Mouse (Mus musculus) lung, postnatal 0 days (tissue): ENCODE results near the gene Olfr1417. TPM values are rescaled to one million over a fixed set of nuclear protein-coding genes. Genes with fewer than 3 reads are reported as not detected.
A peak's percentile ranks its signal among the peaks of the same experiment; 100 is the strongest.

Experiments
- ATAC-seq: fragments of 200-750 bp; cut with Nextera tagmentation; 2 replicates; pipeline ENCODE4 v1.8.0; 2017; ENCODE audit warnings: moderate library complexity
- DNase-seq: peaks from one replicate; pipeline ENCODE4 v3.0.0-alpha.2; 2016; ENCODE audit warnings: low spot score
- H3K27ac ChIP-seq: fragments of 300-500 bp; sonication (generic); 2 replicates; pipeline ENCODE4 v1.5.1; 2014; ENCODE audit warnings: antibody characterized with exemption, mild to moderate bottlenecking, low read length, mixed read lengths
- H3K27me3 ChIP-seq: fragments of 300-500 bp; sonication (generic); replicated peaks from 2 replicates; pipeline ENCODE4 v1.6.1; 2014; ENCODE audit warnings: low read length, mixed read lengths; ENCODE audit not compliant: insufficient read depth
- H3K36me3 ChIP-seq: fragments of 300-500 bp; sonication (generic); 2 replicates; pipeline ENCODE4 v1.6.1; 2014; ENCODE audit warnings: low read length, mixed read lengths; ENCODE audit not compliant: insufficient read depth
- H3K4me1 ChIP-seq: fragments of 300-500 bp; sonication (generic); 2 replicates; pipeline ENCODE4 v1.6.1; 2014; ENCODE audit warnings: antibody characterized with exemption, low read depth, low read length, mixed read lengths; ENCODE audit not compliant: insufficient read depth
- H3K4me2 ChIP-seq: fragments of 300-500 bp; sonication (generic); replicated peaks from 2 replicates; pipeline ENCODE4 v1.6.1; 2014; ENCODE audit warnings: low read depth, mild to moderate bottlenecking, low read length, moderate library complexity, mixed read lengths
- H3K4me3 ChIP-seq: fragments of 300-500 bp; sonication (generic); 2 replicates; pipeline ENCODE4 v1.5.1; 2014; ENCODE audit warnings: low read depth, low read length
- H3K9ac ChIP-seq: fragments of 300-500 bp; sonication (generic); replicated peaks from 2 replicates; pipeline ENCODE4 v1.6.1; 2014; ENCODE audit warnings: low read depth, mild to moderate bottlenecking
- H3K9me3 ChIP-seq: fragments of 300-500 bp; sonication (generic); 2 replicates; pipeline ENCODE4 v1.6.1; 2016; ENCODE audit warnings: low read length, mixed read lengths
- CTCF ChIP-seq: IDR thresholded peaks from 2 replicates; pipeline ENCODE4 v1.5.1; 2016; ENCODE audit warnings: antibody characterized with exemption, mild to moderate bottlenecking
- EP300 ChIP-seq: IDR thresholded peaks from 2 replicates; pipeline ENCODE4 v1.6.1; 2016; ENCODE audit warnings: antibody characterized with exemption, mild to moderate bottlenecking, control low read depth
- WGBS: fragments of 180-500 bp; shearing (Covaris S2); extraction: QIAGEN DNeasy Blood & Tissue Kit; methylation state at CpG from one replicate; pipeline ENCODE4 v1.1.7; 2014; 5-methylcytosine and 5-hydroxymethylcytosine counted together
- polyA plus RNA-seq: library from polyadenylated mRNA; unstranded; fragments of >200 nt; fragmentation: Nextera tagmentation; extraction: Ambion mirVana; gene quantifications from 2 replicates; pipeline ENCODE4 v1.2.1, GENCODE M21; 2015

Olfr1417 gene
- polyA plus RNA-seq, 1 experiment from 2014 or later: 0.08 TPM

DNA sequence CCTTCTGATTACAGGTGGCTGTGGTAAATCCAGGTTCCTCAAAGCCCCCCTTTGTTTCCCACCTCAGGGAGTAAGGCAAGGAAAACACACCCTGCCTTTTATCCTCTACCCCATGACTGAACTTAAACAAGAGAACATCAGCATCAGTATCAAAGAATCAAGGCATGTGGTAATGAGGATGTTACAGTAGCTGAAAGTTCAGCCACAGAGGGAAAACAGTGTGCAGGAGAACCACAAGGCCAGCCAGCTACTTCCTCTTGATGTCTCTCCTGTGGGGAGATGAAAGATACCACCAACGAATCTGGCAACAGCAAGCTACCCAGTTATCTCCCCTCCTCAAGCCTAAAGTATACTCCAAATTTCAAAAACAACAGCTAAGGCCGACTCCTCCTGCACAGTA is 31.8 kb downstream of the Olfr1417 start:
- Histone ChIP-seq H3K9me3 (no peaks in the 10 kb centered on the region), H3K4me3 (no peak overlapping the region), H3K4me2 (no peak overlapping the region), H3K27ac (no peak overlapping the region), H3K4me1 (peaks cover 12% of the 10 kb centered on the region; the same call in 1 of the 2 replicates), H3K36me3 (no peaks in the 10 kb centered on the region), H3K27me3 (no peaks in the 10 kb centered on the region), H3K9ac (no peak overlapping the region)
- TF ChIP-seq EP300: no peak
- no peak for TF ChIP-seq CTCF
- no peak for DNase-seq
- ATAC-seq: no peak
- 44% methylated on average over 2 of the region's 2 CpGs for WGBS

DNA sequence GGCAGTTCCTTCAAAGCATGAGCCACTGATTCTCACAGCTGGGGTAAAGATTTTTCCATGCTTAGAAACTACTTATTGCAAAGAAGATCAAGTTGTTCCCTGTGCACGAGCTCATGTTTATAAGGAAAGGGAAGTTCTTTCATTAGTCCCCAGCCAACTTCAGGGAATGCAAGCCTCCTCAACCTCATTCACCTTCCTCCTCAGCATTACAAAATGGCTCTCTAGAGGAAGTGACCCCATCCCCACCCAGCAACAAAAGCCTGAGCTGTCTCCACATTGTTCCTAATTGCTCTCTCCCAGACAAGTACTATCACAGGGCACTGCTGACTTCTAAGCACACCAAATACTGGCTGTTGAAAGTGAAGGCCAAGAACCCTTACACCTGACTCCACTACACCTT is 34.6 kb downstream of the Olfr1417 start:
- H3K27ac ChIP-seq: peak overlapping the region; percentile 57
- ATAC-seq (peak; percentile 80), DNase-seq (peak; percentile 53)
- H3K9me3 ChIP-seq: no peaks in the 10 kb centered on the region
- no peak overlapping the region for H3K4me2 ChIP-seq
- H3K27me3 ChIP-seq: no peaks in the 10 kb centered on the region
- H3K9ac ChIP-seq: no peak overlapping the region
- H3K4me1 ChIP-seq: peaks cover 3% of the 10 kb centered on the region; the same call in 1 of the 2 replicates
- no peaks in the 10 kb centered on the region for H3K36me3 ChIP-seq
- H3K4me3 ChIP-seq: no peak overlapping the region
- no peak for TF ChIP-seq CTCF
- TF ChIP-seq EP300: peak; percentile 79
- 17% methylated on average over 1 of the region's 1 CpGs for WGBS

DNA sequence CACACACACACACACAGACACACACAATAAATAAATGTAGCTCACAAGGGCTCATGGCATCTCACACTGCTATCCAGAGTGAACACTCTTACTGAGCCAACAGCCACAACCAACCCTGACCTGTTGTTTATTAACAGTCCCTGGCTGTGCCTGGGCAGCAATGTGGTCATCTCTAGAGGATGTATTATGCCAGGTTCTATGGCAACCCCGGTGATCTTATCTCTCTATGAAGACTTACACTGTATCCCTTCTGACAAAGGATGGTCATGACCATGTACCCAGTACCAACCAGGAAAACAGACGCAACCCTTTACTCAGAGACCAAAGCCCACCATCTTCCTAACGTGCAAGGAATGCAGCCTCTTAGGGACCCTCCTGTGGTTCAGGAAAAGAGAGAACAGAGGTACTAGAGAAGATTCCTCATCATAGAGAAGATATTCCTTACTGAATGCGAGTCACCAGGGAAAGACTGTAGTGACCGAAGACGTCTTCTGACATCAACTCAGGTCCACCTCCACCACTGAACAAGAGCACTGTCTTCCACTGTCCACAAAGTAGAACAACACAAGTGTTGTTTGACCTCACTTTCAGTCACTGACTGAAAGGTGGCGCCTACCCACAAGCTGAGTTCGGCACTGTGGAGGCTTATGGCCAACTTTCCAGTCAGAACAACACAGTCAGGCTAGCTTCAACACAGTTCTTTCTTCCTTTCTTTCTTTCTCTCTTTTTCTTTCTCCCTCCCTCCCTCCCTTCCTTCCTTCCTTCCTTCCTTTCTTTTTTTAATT is 38.3 kb downstream of the Olfr1417 start:
- ATAC-seq: peak; percentile 70
- TF ChIP-seq EP300 (no peak), CTCF (peak; percentile 56)
- no peak overlapping the region for H3K4me2 ChIP-seq
- H3K27ac ChIP-seq: no peak overlapping the region
- no peak overlapping the region for H3K4me3 ChIP-seq
- no peaks in the 10 kb centered on the region for H3K36me3 ChIP-seq
- no peaks in the 10 kb centered on the region for H3K9me3 ChIP-seq
- no peaks in the 10 kb centered on the region for H3K27me3 ChIP-seq
- H3K9ac ChIP-seq: no peak overlapping the region
- 69% methylated on average over 8 of the region's 8 CpGs for WGBS
- DNase-seq: peak; percentile 27
- no peaks in the 10 kb centered on the region for H3K4me1 ChIP-seq

DNA sequence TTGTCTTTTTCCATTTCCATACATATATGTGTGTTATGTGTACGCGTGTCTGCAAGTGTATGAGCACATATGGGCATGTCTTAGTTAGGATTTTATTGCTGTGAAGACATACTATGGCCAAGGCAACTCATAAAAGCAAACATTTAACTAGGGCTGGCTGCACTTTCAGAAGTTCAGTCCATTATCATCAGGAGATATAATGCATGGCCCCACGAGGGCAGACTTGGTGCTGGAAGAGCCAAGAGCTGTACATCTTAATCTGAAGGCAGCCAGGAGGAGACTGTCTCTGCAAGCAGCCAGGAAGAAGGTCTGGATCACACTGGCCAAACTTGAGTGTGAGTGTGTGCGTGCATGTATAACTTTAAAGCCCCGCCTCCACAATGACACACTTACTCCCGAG is 44.6 kb downstream of the Olfr1417 start:
- TF ChIP-seq CTCF: no peak
- no peak for TF ChIP-seq EP300
- DNase-seq (no peak), ATAC-seq (no peak)
- H3K36me3 ChIP-seq: no peaks in the 10 kb centered on the region
- H3K4me1 ChIP-seq: no peaks in the 10 kb centered on the region
- no peak overlapping the region for H3K27ac ChIP-seq
- H3K4me2 ChIP-seq: no peak overlapping the region
- H3K4me3 ChIP-seq: no peak overlapping the region
- no peaks in the 10 kb centered on the region for H3K27me3 ChIP-seq
- H3K9me3 ChIP-seq: no peaks in the 10 kb centered on the region
- 78% methylated on average over 6 of the region's 6 CpGs for WGBS
- H3K9ac ChIP-seq: no peak overlapping the region

DNA sequence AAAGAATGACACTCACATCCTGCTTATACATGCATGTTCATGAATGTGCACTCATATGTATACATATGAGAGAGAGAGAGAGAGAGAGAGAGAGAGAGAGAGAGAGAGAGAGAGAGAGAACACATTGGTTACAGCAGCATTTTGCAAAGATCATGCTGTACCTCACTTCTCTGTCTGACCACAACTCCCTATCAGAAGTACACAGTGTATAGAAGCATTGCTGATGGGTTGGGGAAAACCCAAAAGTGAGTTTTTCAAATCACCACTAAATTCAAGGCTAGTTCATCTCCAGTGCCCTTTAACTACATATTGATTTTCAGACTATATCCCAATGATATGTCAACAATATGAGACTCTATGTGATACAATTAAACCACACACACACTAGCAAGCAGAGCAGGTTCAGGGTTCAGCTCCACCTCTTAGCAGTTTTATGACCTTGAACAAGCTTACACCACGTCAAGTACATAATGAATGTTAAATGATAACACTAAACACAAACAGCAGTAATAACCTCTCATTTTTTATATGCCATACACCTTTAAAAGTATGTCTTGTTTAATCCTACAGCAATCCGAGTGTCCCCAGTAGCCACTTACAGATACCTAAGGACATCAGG is 45.2 kb downstream of the Olfr1417 start:
- Histone ChIP-seq H3K9me3 (no peaks in the 10 kb centered on the region), H3K36me3 (no peaks in the 10 kb centered on the region), H3K4me3 (no peak overlapping the region), H3K27me3 (no peaks in the 10 kb centered on the region), H3K9ac (no peak overlapping the region), H3K4me1 (no peaks in the 10 kb centered on the region), H3K4me2 (no peak overlapping the region), H3K27ac (no peak overlapping the region)
- ATAC-seq: no peak
- TF ChIP-seq CTCF (no peak), EP300 (no peak)
- no peak for DNase-seq
- WGBS: 75% methylated on average over 2 of the region's 2 CpGs

DNA sequence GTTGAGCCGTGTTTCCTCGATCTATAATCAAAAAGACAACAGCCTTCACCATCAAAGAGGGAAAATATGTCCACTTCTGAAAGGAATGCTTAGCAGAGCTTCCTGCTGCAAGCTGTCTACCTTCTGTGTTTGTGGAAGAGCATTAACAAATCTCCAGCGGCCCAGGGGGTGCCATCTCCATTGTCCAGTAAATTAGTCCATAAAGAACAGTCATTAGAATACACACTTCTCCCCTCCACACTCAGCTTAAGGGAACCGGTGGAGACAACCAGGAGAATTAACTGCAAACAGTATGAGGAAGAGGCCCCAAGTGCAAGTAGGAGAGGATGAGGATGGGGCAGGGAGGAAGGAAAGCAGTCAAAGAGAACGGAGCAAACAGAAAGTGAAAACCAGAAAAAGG is 47.2 kb downstream of the Olfr1417 start:
- Histone ChIP-seq H3K9ac (no peak overlapping the region), H3K4me2 (no peak overlapping the region), H3K36me3 (no peaks in the 10 kb centered on the region), H3K9me3 (no peaks in the 10 kb centered on the region), H3K4me3 (no peak overlapping the region), H3K27ac (no peak overlapping the region), H3K27me3 (no peaks in the 10 kb centered on the region), H3K4me1 (no peaks in the 10 kb centered on the region)
- no peak for ATAC-seq
- 72% methylated on average over 5 of the region's 5 CpGs for WGBS
- TF ChIP-seq EP300 (no peak), CTCF (no peak)
- no peak for DNase-seq
